Mouse (Mus musculus) intestine, embryonic 16.5 days (tissue): Measurements from ENCODE around the gene Alox5. TPM values are rescaled to one million over a fixed set of nuclear protein-coding genes. Genes with fewer than 3 reads are reported as not detected.

Source experiments
- ATAC-seq: fragments of 200-750 bp; cut with Nextera tagmentation; 2 replicates; pipeline ENCODE4 v1.8.0; 2017; ENCODE audit warnings: moderate TSS enrichment, moderate library complexity
- H3K27ac ChIP-seq: fragments of 300-500 bp; sonication (generic); 2 replicates; pipeline ENCODE4 v1.5.1; 2014; ENCODE audit warnings: mild to moderate bottlenecking, low read length
- H3K27me3 ChIP-seq: fragments of 300-500 bp; sonication (generic); replicated peaks from 2 replicates; pipeline ENCODE4 v1.6.1; 2014; ENCODE audit warnings: low read length, control low read depth, mixed read lengths; ENCODE audit not compliant: control insufficient read depth, insufficient read depth
- H3K36me3 ChIP-seq: fragments of 300-500 bp; sonication (generic); 2 replicates; pipeline ENCODE4 v1.6.1; 2014; ENCODE audit warnings: low read length, control low read depth; ENCODE audit not compliant: control insufficient read depth, insufficient read depth
- H3K4me1 ChIP-seq: fragments of 300-500 bp; sonication (generic); 2 replicates; pipeline ENCODE4 v1.6.1; 2014; ENCODE audit warnings: low read length, control low read depth, mixed read lengths; ENCODE audit not compliant: control insufficient read depth, insufficient read depth
- H3K4me2 ChIP-seq: fragments of 300-500 bp; sonication (generic); 2 replicates; pipeline ENCODE4 v1.6.1; 2014; ENCODE audit warnings: low read depth, low read length, control low read depth
- H3K4me3 ChIP-seq: fragments of 300-500 bp; sonication (generic); 2 replicates; pipeline ENCODE4 v1.5.1; 2014; ENCODE audit warnings: mild to moderate bottlenecking, low read length
- H3K9ac ChIP-seq: fragments of 300-500 bp; sonication (generic); 2 replicates; pipeline ENCODE4 v1.6.1; 2014; ENCODE audit warnings: low read depth, low read length
- H3K9me3 ChIP-seq: fragments of 300-500 bp; sonication (generic); 2 replicates; pipeline ENCODE4 v1.6.1; 2016; ENCODE audit warnings: low read length, control low read depth; ENCODE audit not compliant: control insufficient read depth
- WGBS: fragments of 180-500 bp; shearing (Covaris S2); extraction: QIAGEN DNeasy Blood & Tissue Kit; methylation state at CpG from one replicate; pipeline ENCODE4 v1.1.7; 2014; 5-methylcytosine and 5-hydroxymethylcytosine counted together
- polyA plus RNA-seq: library from polyadenylated mRNA; unstranded; fragments of >200 nt; fragmentation: Nextera tagmentation; extraction: Ambion mirVana; gene quantifications from 2 replicates; pipeline ENCODE4 v1.2.1, GENCODE M21; 2015

Gene Alox5
- polyA plus RNA-seq, 1 experiment from 2014 or later = 2.0 TPM

DNA sequence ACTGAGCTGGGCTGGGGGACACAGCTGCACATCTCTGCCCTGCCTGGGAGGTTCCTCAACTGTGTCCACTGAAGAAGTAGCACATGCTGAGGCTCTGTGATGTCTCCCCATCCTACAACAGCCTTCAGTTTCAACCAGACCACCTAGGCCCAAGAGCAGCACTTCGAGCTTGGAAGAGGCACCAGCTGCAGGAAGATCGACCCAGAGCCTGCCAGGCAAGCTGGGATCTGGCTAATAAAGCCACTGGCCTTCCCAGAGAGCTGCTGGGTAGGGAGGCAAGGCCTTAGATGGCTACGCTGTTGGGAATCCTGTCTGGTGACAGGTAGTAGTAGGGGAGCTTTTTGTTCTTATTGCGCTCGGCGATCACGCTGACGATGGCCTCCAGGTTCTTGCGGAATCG lies 50.5 kb downstream of the Alox5 start:
- no peak for ATAC-seq
- Histone ChIP-seq H3K9ac (no peak overlapping the region), H3K27ac (no peak overlapping the region), H3K4me2 (no peak overlapping the region), H3K36me3 (peaks cover 5% of the 10 kb centered on the region; the same call in 1 of the 2 replicates), H3K4me3 (no peak overlapping the region), H3K9me3 (no peaks in the 10 kb centered on the region), H3K4me1 (no peaks in the 10 kb centered on the region), H3K27me3 (no peaks in the 10 kb centered on the region)
- 96% methylated on average over 10 of the region's 10 CpGs for WGBS

DNA sequence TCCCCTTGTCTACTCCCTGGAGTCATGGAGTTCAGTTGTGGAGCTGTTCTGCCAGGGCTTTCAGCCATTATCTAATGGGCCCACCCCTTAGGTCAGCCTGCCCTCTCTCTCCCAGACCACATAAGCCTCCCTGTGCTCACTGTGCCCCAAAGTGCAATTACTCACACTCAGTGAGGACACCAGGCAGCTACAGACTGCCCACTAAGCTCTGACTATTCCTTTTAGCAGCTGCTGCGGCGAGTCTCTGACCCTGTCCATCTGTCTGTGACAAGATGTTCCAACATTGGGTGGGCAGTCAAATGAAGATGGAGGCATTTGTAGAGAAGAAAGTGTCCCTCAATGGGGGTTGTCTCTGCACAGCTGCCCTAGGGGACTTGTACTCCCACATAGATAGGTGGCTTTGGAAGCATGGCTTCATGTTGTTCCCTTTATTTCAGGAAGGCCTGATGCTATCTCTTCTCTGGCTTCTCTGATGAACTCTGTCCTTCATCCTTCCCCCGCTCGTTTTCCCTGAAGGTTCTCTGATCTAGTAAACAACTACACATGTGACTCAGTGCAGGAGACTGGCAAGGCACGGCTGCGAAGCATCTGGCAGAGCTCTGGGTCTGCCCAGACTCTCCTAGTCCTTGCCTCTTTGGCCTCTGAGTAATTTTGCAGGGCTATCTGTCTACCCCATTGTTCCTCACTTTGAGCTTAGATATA lies 52.9 kb downstream of the Alox5 start:
- Histone ChIP-seq H3K27me3 (no peaks in the 10 kb centered on the region), H3K9me3 (no peaks in the 10 kb centered on the region), H3K9ac (no peak overlapping the region), H3K27ac (no peak overlapping the region), H3K4me3 (no peak overlapping the region), H3K36me3 (peaks cover 5% of the 10 kb centered on the region; the same call in 1 of the 2 replicates), H3K4me2 (no peak overlapping the region), H3K4me1 (no peaks in the 10 kb centered on the region)
- WGBS = 73% methylated on average over 6 of the region's 6 CpGs
- ATAC-seq = no peak

DNA sequence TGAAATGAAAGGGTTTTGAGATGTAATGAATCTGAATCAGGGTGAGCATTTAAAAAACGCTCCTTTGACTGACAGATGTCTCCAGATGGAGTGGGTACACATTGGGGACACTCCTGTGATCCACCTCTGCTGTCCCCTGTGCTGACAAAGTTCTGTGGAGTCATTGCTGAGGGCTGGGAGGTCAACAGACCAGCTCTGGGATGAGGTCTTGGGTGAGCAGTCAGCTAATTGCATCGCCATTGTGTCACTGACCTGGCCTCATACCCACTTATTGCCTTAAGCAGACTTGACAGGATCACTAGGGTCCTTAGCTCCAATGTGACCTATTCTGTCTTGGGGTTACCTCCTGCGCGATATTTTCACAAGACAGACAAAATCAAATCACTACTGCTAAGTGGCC lies 53.8 kb downstream of the Alox5 start:
- 94% methylated on average over 4 of the region's 4 CpGs for WGBS
- Histone ChIP-seq H3K36me3 (peaks cover 5% of the 10 kb centered on the region; the same call in 1 of the 2 replicates), H3K4me1 (no peaks in the 10 kb centered on the region), H3K4me2 (no peak overlapping the region), H3K27me3 (no peaks in the 10 kb centered on the region), H3K4me3 (no peak overlapping the region), H3K9me3 (no peaks in the 10 kb centered on the region), H3K27ac (no peak overlapping the region), H3K9ac (no peak overlapping the region)
- ATAC-seq = no peak

DNA sequence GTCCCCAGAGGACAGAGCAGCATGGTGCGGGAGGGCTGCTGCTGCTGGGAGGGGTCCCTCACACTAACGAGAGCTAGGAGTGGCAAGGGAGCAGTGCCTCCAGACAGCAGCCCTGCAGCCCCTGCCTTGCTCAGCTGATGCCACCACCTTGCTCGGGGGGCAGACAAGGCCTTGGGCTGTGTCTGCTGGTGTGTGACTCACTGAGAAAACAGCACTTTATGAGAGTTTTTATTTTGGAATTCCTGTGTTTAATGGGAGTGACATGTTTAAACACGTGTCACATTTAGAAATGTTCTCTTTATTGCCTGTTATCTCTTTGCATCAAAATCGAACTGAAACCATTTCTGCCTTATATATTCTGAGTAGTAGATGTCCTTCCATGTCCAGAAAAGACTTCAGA lies 54.3 kb downstream of the Alox5 start:
- ATAC-seq = no peak
- Histone ChIP-seq H3K4me3 (no peak overlapping the region), H3K9ac (no peak overlapping the region), H3K4me1 (no peaks in the 10 kb centered on the region), H3K36me3 (peaks cover 5% of the 10 kb centered on the region), H3K27me3 (no peaks in the 10 kb centered on the region), H3K27ac (no peak overlapping the region), H3K9me3 (no peaks in the 10 kb centered on the region), H3K4me2 (no peak overlapping the region)
- WGBS = 56% methylated on average over 5 of the region's 5 CpGs

DNA sequence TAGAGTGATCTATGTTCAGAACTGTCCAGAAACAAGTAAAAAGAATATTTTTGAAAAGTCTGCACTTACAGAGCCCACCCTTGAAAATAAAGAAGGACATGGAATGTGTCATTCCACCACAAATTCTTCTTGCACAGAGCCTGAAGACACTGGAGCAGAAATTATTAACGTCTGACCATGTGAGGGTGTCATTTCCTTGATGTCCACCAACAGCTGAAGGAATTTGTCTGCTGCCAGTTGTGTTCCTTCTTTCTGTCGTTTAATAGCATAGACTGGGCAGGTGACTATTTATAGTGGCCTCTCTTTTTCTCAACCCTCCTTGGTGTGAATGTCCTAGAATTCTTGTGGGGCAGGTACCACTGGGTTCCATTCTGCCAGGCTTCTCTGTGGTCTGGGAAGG lies 54.8 kb downstream of the Alox5 start:
- Histone ChIP-seq H3K9me3 (no peaks in the 10 kb centered on the region), H3K9ac (no peak overlapping the region), H3K4me3 (no peak overlapping the region), H3K36me3 (peaks cover 5% of the 10 kb centered on the region), H3K4me1 (no peaks in the 10 kb centered on the region), H3K27me3 (no peaks in the 10 kb centered on the region), H3K4me2 (no peak overlapping the region), H3K27ac (no peak overlapping the region)
- no peak for ATAC-seq
- 72% methylated on average over 2 of the region's 2 CpGs for WGBS

DNA sequence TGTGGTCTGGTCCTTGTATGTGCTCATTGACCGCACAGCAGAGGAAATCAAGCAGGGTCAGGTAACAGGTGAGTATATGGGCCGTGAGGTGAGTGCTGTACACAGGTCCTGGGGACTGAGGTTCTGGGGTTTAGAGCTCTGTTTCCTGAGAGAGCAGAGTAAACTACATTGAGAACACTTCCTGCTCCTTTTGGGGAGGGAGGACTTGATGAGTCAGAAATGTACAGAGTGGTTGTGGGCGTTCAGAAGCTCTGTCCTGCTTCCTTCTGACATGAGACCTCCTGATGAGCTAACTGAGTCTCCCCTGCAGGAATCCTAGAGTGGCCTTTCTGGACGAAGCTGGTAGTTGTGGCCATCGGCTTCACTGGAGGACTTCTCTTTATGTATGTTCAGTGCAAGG lies 55.3 kb downstream of the Alox5 start:
- Histone ChIP-seq H3K27me3 (no peaks in the 10 kb centered on the region), H3K36me3 (peaks cover 5% of the 10 kb centered on the region), H3K9me3 (no peaks in the 10 kb centered on the region), H3K4me1 (no peaks in the 10 kb centered on the region), H3K4me3 (no peak overlapping the region), H3K27ac (no peak overlapping the region), H3K9ac (no peak overlapping the region), H3K4me2 (no peak overlapping the region)
- 87% methylated on average over 5 of the region's 5 CpGs for WGBS
- ATAC-seq = no peak

DNA sequence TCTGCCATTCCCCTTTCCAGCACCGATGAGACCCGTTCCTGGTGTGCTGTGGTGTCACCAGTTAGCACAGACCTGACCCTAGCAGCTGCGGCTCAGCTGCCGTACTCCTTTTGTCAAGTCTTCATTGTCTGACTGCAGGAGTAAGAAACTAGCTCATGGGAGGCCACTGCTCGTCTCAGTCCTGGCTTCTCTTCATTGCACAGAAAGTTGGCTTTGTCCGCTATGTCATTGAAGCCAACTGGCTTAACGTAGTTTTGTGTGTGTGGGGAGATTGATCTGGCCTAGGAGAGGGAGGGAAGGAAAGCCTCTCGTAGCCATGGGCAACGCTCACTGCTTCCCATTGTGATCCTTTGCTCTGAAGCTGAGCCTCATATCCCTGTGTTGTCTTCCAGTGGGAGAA lies 55.7 kb downstream of the Alox5 start:
- H3K4me1 ChIP-seq = no peaks in the 10 kb centered on the region
- no peaks in the 10 kb centered on the region for H3K9me3 ChIP-seq
- no peak for ATAC-seq
- WGBS = 82% methylated on average over 9 of the region's 9 CpGs
- no peak overlapping the region for H3K9ac ChIP-seq
- no peak overlapping the region for H3K27ac ChIP-seq
- peaks cover 2% of the 10 kb centered on the region for H3K36me3 ChIP-seq
- no peak overlapping the region for H3K4me2 ChIP-seq
- H3K4me3 ChIP-seq = no peak overlapping the region
- no peaks in the 10 kb centered on the region for H3K27me3 ChIP-seq

DNA sequence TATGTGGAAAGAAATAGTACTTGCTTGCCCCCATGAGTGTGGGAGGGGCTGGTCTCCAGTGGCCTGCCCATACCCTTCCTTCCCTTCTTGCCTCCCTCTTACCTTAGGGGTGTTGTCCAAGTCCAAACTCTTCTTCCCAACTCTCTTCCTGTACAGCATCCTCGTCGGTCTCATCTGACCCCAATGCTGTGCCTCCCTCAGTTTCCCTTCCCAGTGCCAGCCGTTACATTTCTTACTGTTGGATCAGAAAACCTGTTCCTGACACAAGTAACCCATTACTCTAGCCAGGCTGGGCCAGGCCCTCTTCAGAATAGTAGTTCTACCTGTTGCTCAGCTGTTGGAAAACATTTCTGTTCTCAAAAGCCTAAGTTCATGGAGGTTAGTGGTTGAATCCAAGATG lies 58.6 kb downstream of the Alox5 start:
- Histone ChIP-seq H3K4me1 (no peaks in the 10 kb centered on the region), H3K9me3 (no peaks in the 10 kb centered on the region), H3K4me2 (no peak overlapping the region), H3K9ac (no peak overlapping the region), H3K27ac (no peak overlapping the region), H3K27me3 (no peaks in the 10 kb centered on the region), H3K4me3 (no peak overlapping the region), H3K36me3 (peaks cover 2% of the 10 kb centered on the region)
- ATAC-seq = no peak
- WGBS = 97% methylated on average over 3 of the region's 3 CpGs

DNA sequence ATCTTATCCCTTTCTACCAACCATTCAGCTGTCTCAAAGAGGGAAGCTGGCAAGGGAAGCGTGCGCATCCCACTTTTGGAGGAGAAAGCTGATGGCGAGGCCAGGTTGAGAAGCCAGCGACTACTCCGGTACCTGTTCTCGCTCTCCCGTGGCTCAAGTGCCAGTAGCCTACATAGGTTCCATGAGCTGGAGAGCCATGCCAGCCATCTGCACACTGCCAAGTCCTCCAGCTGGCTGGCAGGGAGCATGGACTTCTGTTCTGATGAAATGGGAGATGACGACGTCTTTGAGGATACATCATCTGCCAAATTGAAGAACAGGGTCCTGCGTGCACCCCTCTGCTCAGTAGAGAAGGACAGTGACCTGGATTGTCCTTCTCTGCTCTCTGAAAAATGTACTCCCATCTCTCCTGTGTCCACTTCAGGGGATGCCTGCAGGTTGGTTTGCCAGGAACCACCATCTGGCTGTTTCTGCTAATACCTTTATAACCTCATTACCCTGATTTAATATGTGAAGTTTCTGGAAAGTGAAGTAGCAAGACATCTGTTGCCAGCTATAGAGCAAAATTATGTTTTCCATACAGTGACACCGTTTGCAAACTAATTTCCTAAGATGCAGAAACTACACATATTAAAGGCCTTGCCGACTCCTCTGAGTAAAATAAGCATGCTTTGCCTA lies 59.1 kb downstream of the Alox5 start:
- no peaks in the 10 kb centered on the region for H3K9me3 ChIP-seq
- peaks cover 2% of the 10 kb centered on the region for H3K36me3 ChIP-seq
- H3K27ac ChIP-seq = no peak overlapping the region
- 95% methylated on average over 12 of the region's 12 CpGs for whole genome bisulfite sequencing
- no peaks in the 10 kb centered on the region for H3K4me1 ChIP-seq
- no peak for ATAC-seq
- H3K4me3 ChIP-seq = no peak overlapping the region
- H3K4me2 ChIP-seq = no peak overlapping the region
- no peaks in the 10 kb centered on the region for H3K27me3 ChIP-seq
- H3K9ac ChIP-seq = no peak overlapping the region
